Mouse (Mus musculus) monocyte, adult 59 days (primary cell): ENCODE data around the gene Gm29797. TPM values are rescaled to one million over a fixed set of nuclear protein-coding genes. Genes with fewer than 3 reads are reported as not detected.

Experiments used
- total RNA-seq, 2 experiments: library from RNA; stranded (reverse); gene quantifications; one replicate each; pipeline ENCODE4 v1.2.4; 2023

Gene Gm29797
- not detected for total RNA-seq

DNA sequence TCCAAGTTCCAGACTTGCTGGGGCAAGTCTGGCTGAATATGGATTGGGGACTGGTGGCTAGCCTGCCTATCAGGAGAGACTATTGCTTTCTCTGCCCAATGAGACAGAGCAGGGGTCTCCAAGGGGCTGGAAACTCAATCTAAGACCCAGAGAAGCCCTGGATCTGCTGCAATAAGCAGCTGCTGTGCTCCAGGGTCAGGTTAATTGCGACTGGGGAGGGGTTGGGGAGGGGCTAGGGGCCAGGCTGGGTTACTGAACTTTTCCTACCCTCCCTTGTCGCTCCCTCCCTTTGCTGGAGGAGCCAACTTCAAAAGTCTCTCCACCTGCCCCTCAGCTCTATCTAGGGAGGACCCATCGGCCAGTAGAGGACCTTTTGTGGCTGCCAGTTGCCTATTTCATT lies at the start of gene Gm29797:
Gene Gm29797, plus strand, starts transcription at position 301 of the 400 bp plus-strand sequence.

GRCm38 (mm10) chr2:181671326-181671725 lies 14.5 kb downstream of the Gm29797 start, which contains the start of gene Sox18:
Sox18 (minus strand) TSS chr2:181671640.

DNA sequence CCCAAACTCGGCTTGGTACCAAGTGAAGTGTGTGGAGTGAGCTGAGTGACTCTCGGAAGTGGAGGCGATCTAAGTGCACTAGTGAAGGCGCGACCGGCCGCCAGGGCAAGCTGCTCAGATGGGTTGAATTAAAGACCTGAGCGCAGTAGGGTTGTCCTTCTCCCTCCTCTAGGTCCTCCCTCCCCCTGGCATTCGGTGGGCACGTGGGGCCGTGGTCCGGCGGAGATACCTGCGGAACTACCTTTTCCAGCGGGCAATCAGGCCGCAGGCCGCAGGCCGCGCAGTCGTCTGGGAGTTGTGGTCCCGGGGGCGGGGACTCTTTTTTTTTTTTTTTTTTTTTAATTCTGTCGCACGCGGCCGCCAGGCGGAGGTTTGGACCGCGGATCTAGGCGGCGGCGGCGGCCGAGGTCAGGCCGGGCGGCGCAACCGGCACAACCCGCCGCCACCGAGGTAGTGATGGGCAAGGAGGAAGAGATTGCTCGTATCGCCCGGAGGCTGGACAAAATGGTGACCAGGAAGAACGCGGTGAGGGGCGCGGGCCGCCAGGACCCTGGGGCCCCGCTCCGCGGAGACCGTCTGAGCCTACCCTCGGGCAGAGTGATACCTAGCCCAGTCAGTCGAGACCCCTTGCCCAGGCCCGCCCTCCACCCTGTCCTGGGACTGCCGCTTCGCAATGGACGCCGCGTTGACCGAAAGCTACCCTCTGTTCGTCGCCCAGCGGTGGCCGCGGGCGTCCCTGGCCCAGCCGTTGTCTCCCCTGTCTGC lies 23.3 kb downstream of the Gm29797 start, which contains the start of gene Tcea2:
Gene Tcea2, plus strand, starts transcription at position 360 of the 765 bp plus-strand sequence.

DNA sequence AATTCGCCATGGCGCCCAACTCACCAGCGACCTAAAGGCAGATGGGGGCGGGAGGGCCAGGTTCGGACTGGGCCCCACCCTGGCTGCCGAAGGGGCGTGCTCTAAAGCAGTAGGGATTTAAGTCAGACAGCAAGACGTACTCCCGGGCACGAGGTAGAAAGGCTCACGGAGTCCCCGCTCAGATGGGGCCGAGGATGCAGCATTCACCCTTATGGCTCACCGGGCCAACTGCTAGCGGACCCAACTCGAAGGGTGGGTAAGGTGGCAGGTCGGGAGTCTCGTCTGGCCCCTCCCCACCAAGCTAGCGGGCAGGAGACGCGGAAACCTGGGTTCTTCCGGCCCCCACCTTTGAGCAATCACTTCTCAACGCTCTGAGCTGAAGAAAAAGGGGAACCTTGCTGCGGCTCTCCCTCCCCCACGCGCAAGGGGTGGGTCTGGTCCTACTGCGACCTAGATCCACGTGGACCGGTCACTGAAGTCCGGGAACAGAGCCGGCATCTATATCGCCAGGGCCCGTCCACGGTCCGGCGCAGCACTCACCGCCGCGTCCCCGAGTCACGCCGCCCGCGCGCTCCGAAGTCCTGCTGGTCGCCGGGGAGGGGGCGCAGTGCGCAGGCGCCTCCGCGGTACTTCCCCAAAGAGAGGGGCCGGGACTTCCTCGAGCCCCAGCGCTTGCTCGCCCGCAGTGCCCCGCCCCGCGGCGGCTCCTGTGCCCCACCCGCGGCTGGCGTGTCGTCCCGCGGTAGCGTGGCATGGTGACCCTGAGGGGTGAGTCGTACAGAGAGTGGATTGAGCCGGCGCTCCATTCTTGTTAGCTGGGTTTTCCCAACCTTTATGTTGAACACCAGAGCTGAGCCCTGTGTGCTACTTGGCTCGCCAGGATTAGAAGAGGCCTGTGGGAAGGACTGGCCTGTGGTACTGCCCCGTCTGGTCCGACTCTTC lies 36.8 kb downstream of the Gm29797 start, which contains the start of gene Rgs19:
Gene Rgs19, minus strand, starts transcription at position 639 of the 942 bp plus-strand sequence.

GRCm38 (mm10) chr2:181698241-181698640 lies 41.4 kb downstream of the Gm29797 start, which contains the start of gene Lkaaear1:
Lkaaear1 (minus strand) TSS chr2:181698442.

Other genes with a start within 250 kb of the Gm29797 start
- gene Zbtb46, start 197.6 kb upstream of the Gm29797 start, total RNA-seq = 1 to 10 TPM; 6.2 to 8.5 TPM
- not detected for gene Abhd16b, start 163.8 kb upstream of the Gm29797 start, total RNA-seq
- gene Tpd52l2, start 159.9 kb upstream of the Gm29797 start, total RNA-seq = 10 to 100 TPM; 77.9 to 80.4 TPM
- 10 to 100 TPM; 93.9 to 98.2 TPM for gene Dnajc5, start 136.5 kb upstream of the Gm29797 start, total RNA-seq
- 100 to 1,000 TPM; 126 to 127 TPM for gene Uckl1, start 72.1 kb upstream of the Gm29797 start, total RNA-seq
- 10 to 100 TPM; 37.5 to 42.1 TPM for gene Prpf6, start 65.2 kb upstream of the Gm29797 start, total RNA-seq
- 10 to 100 TPM; 15.1 to 18.4 TPM for gene Zfp512b, start 64.2 kb upstream of the Gm29797 start, total RNA-seq
- 1 to 10 TPM; 2.2 to 3.5 TPM for gene Samd10, start 57.8 kb upstream of the Gm29797 start, total RNA-seq
- not detected for gene Sox18, start 14.6 kb downstream of the Gm29797 start, total RNA-seq
- gene Tcea2, start 23.3 kb downstream of the Gm29797 start, total RNA-seq = 10 to 100 TPM in 1 of 2 experiments, 1 to 10 TPM in 1; 8.8 to 11.2 TPM
- 100 to 1,000 TPM; 177 to 199 TPM for gene Rgs19, start 36.9 kb downstream of the Gm29797 start, total RNA-seq
- gene Lkaaear1, start 41.4 kb downstream of the Gm29797 start, total RNA-seq = not detected
- 1 to 10 TPM in 1 of 2 experiments, not detected in 1; 1.3 TPM for gene Oprl1, start 58.0 kb downstream of the Gm29797 start, total RNA-seq
- not detected for gene Myt1, start 106.3 kb downstream of the Gm29797 start, total RNA-seq
- 10 to 100 TPM; 28.6 to 34.6 TPM for gene Pcmtd2, start 180.8 kb downstream of the Gm29797 start, total RNA-seq
- gene Polr3k, start 207.3 kb downstream of the Gm29797 start, total RNA-seq = 1 to 10 TPM; 7.0 to 9.9 TPM